Mouse (Mus musculus): ENCODE measurements around the gene Orai1.

- no peak for TF ChIP-seq CTCF (IDR thresholded peaks at IDR 0.05; ENCODE audit: extremely low read depth, insufficient read depth, low read length)
- TF ChIP-seq POLR2A (IDR thresholded peaks at IDR 0.05; ENCODE audit: extremely low read depth, insufficient read depth, low read length): no peak
Measured at GRCm38 (mm10) chr5:122978970-122979369, 35.9 kb upstream of the Orai1 start.

Data from cortical plate, adult 2 months (tissue).